Mouse (Mus musculus): ENCODE results near the gene Gpi1. TPM values are rescaled to one million over a fixed set of nuclear protein-coding genes. Genes with fewer than 3 reads are reported as not detected.

The Gpi1 gene
- total RNA-seq (2012; rRNA removed) (270 and 388 TPM in 2 replicates), polyA plus RNA-seq (2012; ENCODE audit: insufficient read depth in 1 of 2, insufficient read length in 2 of 2, low read depth in 1 of 2, low replicate concordance in 2 of 2, missing spikeins in 1 of 2) (1,000 to 10,000 TPM in 1 of 2 experiments, 100 to 1,000 TPM in 1; 727 to 1,355 TPM)

GRCm38 (mm10) chr7:34230116-34230515 lies at the start of gene Gpi1:
Gene Gpi1 (minus strand): TSS chr7:34230336.
- Histone ChIP-seq H3K4me3 (ENCODE audit: control insufficient read depth in 1 of 2, insufficient read depth in 1 of 2, low read depth in 2 of 2, low read length in 2 of 2) (peak within 1 kb of the TSS; percentile 77 to 98), H3K27me3 (ENCODE audit: control insufficient read depth in 1 of 2, insufficient read depth in 2 of 2, low read length in 2 of 2) (no peaks in the 10 kb centered on the region), H3K9ac (ENCODE audit: control insufficient read depth, low read depth, low read length, poor library complexity, severe bottlenecking) (peak within 1 kb of the TSS; percentile 67), H3K36me3 (ENCODE audit: control insufficient read depth in 1 of 2, insufficient read depth in 2 of 2, low read length in 2 of 2) (peaks cover 21 to 25% of the 10 kb centered on the region in 2 experiments), H3K9me3 (replicated peaks; ENCODE audit: insufficient read depth, low read length) (no peaks in the 10 kb centered on the region), H3K4me1 (ENCODE audit: control insufficient read depth in 1 of 2, insufficient read depth in 2 of 2, low read length in 2 of 2) (peaks cover 9 to 28% of the 10 kb centered on the region in 2 experiments), H3K27ac (ENCODE audit: control insufficient read depth, low read depth, low read length) (peak within 1 kb of the TSS; percentile 55), H3K79me2 (ENCODE audit: control insufficient read depth, insufficient read depth, low read length, poor library complexity) (peaks cover 42% of the 10 kb centered on the region)
- DNase-seq (ENCODE audit: low read depth, low spot score), result peak; percentile 92
- TF ChIP-seq GABPA (IDR thresholded peaks at IDR 0.05; ENCODE audit: low read depth, low read length) (no peak), UBTF (IDR thresholded peaks at IDR 0.05; ENCODE audit: borderline replicate concordance, insufficient read depth, low read depth, low read length) (no peak), SIN3A (IDR thresholded peaks at IDR 0.05; ENCODE audit: low read length) (peak; percentile 57), JUND (IDR thresholded peaks at IDR 0.05; ENCODE audit: low read depth, low read length) (no peak), MYC (IDR thresholded peaks at IDR 0.05; ENCODE audit: low read depth, low read length) (no peak), CHD1 (IDR thresholded peaks at IDR 0.05; ENCODE audit: low read depth, low read length) (0 out of 2 replicates have a peak, but pooled peaks have one; percentile 27), ETS1 (IDR thresholded peaks at IDR 0.05; ENCODE audit: low read depth, low read length) (peak; percentile 32; the same call in 1 of the 2 replicates), NRF1 (IDR thresholded peaks at IDR 0.05; ENCODE audit: insufficient read depth, low read depth, low read length, poor library complexity, severe bottlenecking) (peak; percentile 65), MEF2A (IDR thresholded peaks at IDR 0.05; ENCODE audit: extremely low read depth, insufficient replicate concordance, low read depth, low read length, poor library complexity, severe bottlenecking) (no peak), ELF1 (IDR thresholded peaks at IDR 0.05; ENCODE audit: low read depth, low read length) (peak; percentile 53), TCF12 (IDR thresholded peaks at IDR 0.05; ENCODE audit: low read depth, low read length) (peak; percentile 22; the same call in 1 of the 2 replicates), NELFE (IDR thresholded peaks at IDR 0.05; ENCODE audit: low read depth, low read length) (peak; percentile 90), HCFC1 (IDR thresholded peaks at IDR 0.05; ENCODE audit: low read depth, low read length) (peak; percentile 55; the same call in 1 of the 2 replicates), E2F4 (IDR thresholded peaks at IDR 0.05; ENCODE audit: borderline replicate concordance, low read depth, low read length) (no peak), RAD21 (IDR thresholded peaks at IDR 0.05; ENCODE audit: low read depth, low read length) (peak; percentile 3), MAFK (IDR thresholded peaks at IDR 0.05; ENCODE audit: borderline replicate concordance, low read depth, low read length) (no peak), MAZ (IDR thresholded peaks at IDR 0.05; ENCODE audit: low read depth, low read length) (peak; percentile 56; the same call in 1 of the 2 replicates), USF2 (IDR thresholded peaks at IDR 0.05; ENCODE audit: borderline replicate concordance in 1 of 2, insufficient read depth in 1 of 2, low read depth in 1 of 2, low read length in 2 of 2) (no peak), ZKSCAN1 (IDR thresholded peaks at IDR 0.05; ENCODE audit: low read depth, low read length) (no peak), MXI1 (IDR thresholded peaks at IDR 0.05; ENCODE audit: low read depth, low read length) (peak; percentile 75), POLR2AphosphoS5 (IDR thresholded peaks at IDR 0.05; ENCODE audit: borderline replicate concordance, low read depth, low read length) (no peak), CTCF (IDR thresholded peaks at IDR 0.05 in 2 of 3, conservative IDR thresholded peaks at IDR 0.05 in 1 of 3; ENCODE audit: control insufficient read depth in 1 of 3, insufficient read depth in 1 of 3, low read depth in 2 of 3, low read length in 3 of 3, poor library complexity in 1 of 3, severe bottlenecking in 1 of 3) (peak in 1 of 3 experiments; percentile 38; a peak in 3 of 6 replicates), MYB (IDR thresholded peaks at IDR 0.05; ENCODE audit: low read depth, low read length) (no peak), POLR2AphosphoS2 (IDR thresholded peaks at IDR 0.05; ENCODE audit: low read length) (peak; percentile 88), BHLHE40 (IDR thresholded peaks at IDR 0.05; ENCODE audit: borderline replicate concordance, low read depth, low read length) (0 out of 2 replicates have a peak, but pooled peaks have one; percentile 12), EP300 (IDR thresholded peaks at IDR 0.05; ENCODE audit: low read depth in 1 of 2, low read length in 2 of 2) (0 out of 4 replicates have a peak, but pooled peaks of 1 of the 2 experiments have one; percentile 19), POLR2A (IDR thresholded peaks at IDR 0.05; ENCODE audit: control insufficient read depth in 1 of 2, insufficient read depth in 1 of 2, low read depth in 1 of 2, low read length in 2 of 2, poor library complexity in 1 of 2) (peak; percentile 37 to 84; a peak in 2 of 4 replicates), RCOR1 (IDR thresholded peaks at IDR 0.05; ENCODE audit: low read depth, low read length) (peak; percentile 9; the same call in 1 of the 2 replicates), ZMIZ1 (IDR thresholded peaks at IDR 0.05; ENCODE audit: low read depth, low read length) (peak; percentile 98), TBP (IDR thresholded peaks at IDR 0.05; ENCODE audit: low read depth, low read length) (peak; percentile 80)

All from MEL (cell line).